Mouse (Mus musculus): Measurements from ENCODE around the gene Olfr1395. TPM values are rescaled to one million over a fixed set of nuclear protein-coding genes. Genes with fewer than 3 reads are reported as not detected.
A peak's percentile ranks its signal among the peaks of the same experiment; 100 is the strongest.

The Olfr1395 gene
- polyA plus RNA-seq, 2 experiments, result not detected

- DNase-seq (ENCODE audit: low read depth in 3 of 3, low spot score in 3 of 3) (no peak), ATAC-seq (ENCODE audit: insufficient read depth) (no peak)
- H3K4me2 ChIP-seq (ENCODE audit: low read depth), result no peak overlapping the region
- no peaks in the 10 kb centered on the region for H3K36me3 ChIP-seq (replicated peaks; ENCODE audit: control insufficient read depth, insufficient read depth, low read depth)
- H3K9ac ChIP-seq (replicated peaks), result no peak overlapping the region
- no peak for TF ChIP-seq EP300 (IDR thresholded peaks at IDR 0.05; ENCODE audit: low read depth)
- TF ChIP-seq CTCF (IDR thresholded peaks at IDR 0.05; ENCODE audit: low read depth), result no peak
- H3K9me3 ChIP-seq (ENCODE audit: control insufficient read depth, low read length), result no peaks in the 10 kb centered on the region
- no peaks in the 10 kb centered on the region for H3K27me3 ChIP-seq (ENCODE audit: control insufficient read depth, insufficient read depth, low read length)
- 47% methylated on average over 5 of the region's 5 CpGs for WGBS (ENCODE audit: insufficient replicate concordance)
- no peak overlapping the region for H3K27ac ChIP-seq
- H3K4me1 ChIP-seq (replicated peaks; ENCODE audit: control insufficient read depth in 2 of 2, insufficient read depth in 2 of 2, low read length in 1 of 2), result peaks cover 0 to 16% of the 10 kb centered on the region in 2 experiments; a peak in 2 of 4 replicates
- H3K4me3 ChIP-seq (ENCODE audit: insufficient read depth in 1 of 2, low read depth in 2 of 2, low read length in 2 of 2), result no peak overlapping the region
Measured at GRCm38 (mm10) chr11:49101500-49101899, 40.6 kb upstream of the Olfr1395 start.

- 14% methylated on average over 8 of the region's 8 CpGs for WGBS (ENCODE audit: insufficient replicate concordance)
- DNase-seq (ENCODE audit: low read depth in 3 of 3, low spot score in 3 of 3), result peak; percentile 69 to 77 (median 70)
- peak; percentile 55; the same call in 1 of the 2 replicates for ATAC-seq (ENCODE audit: insufficient read depth)
- no peak overlapping the region for H3K4me3 ChIP-seq (ENCODE audit: insufficient read depth in 1 of 2, low read depth in 2 of 2, low read length in 2 of 2)
- no peaks in the 10 kb centered on the region for H3K27me3 ChIP-seq (ENCODE audit: control insufficient read depth, insufficient read depth, low read length)
- peak; percentile 92 for TF ChIP-seq CTCF (IDR thresholded peaks at IDR 0.05; ENCODE audit: low read depth)
- TF ChIP-seq EP300 (IDR thresholded peaks at IDR 0.05; ENCODE audit: low read depth), result no peak
- H3K9me3 ChIP-seq (ENCODE audit: control insufficient read depth, low read length), result no peaks in the 10 kb centered on the region
- peaks cover 0 to 16% of the 10 kb centered on the region in 2 experiments; a peak in 2 of 4 replicates for H3K4me1 ChIP-seq (replicated peaks; ENCODE audit: control insufficient read depth in 2 of 2, insufficient read depth in 2 of 2, low read length in 1 of 2)
- H3K27ac ChIP-seq, result no peak overlapping the region
- H3K36me3 ChIP-seq (replicated peaks; ENCODE audit: control insufficient read depth, insufficient read depth, low read depth), result no peaks in the 10 kb centered on the region
- H3K9ac ChIP-seq (replicated peaks), result no peak overlapping the region
- no peak overlapping the region for H3K4me2 ChIP-seq (ENCODE audit: low read depth)
Measured at GRCm38 (mm10) chr11:49103047-49103693, 38.9 kb upstream of the Olfr1395 start.

- H3K27ac ChIP-seq, result no peak overlapping the region
- H3K4me3 ChIP-seq (ENCODE audit: insufficient read depth in 1 of 2, low read depth in 2 of 2, low read length in 2 of 2), result no peak overlapping the region
- no peaks in the 10 kb centered on the region for H3K27me3 ChIP-seq (ENCODE audit: control insufficient read depth, insufficient read depth, low read length)
- no peaks in the 10 kb centered on the region for H3K9me3 ChIP-seq (ENCODE audit: control insufficient read depth, low read length)
- 70% methylated on average over 1 of the region's 1 CpGs for WGBS (ENCODE audit: insufficient replicate concordance)
- H3K9ac ChIP-seq (replicated peaks), result no peak overlapping the region
- peaks cover 0 to 9% of the 10 kb centered on the region in 2 experiments; a peak in 1 of 4 replicates for H3K4me1 ChIP-seq (replicated peaks; ENCODE audit: control insufficient read depth in 2 of 2, insufficient read depth in 2 of 2, low read length in 1 of 2)
- DNase-seq (ENCODE audit: low read depth in 3 of 3, low spot score in 3 of 3), result no peak
- H3K4me2 ChIP-seq (ENCODE audit: low read depth), result no peak overlapping the region
- TF ChIP-seq CTCF (IDR thresholded peaks at IDR 0.05; ENCODE audit: low read depth) (no peak), EP300 (IDR thresholded peaks at IDR 0.05; ENCODE audit: low read depth) (no peak)
- no peaks in the 10 kb centered on the region for H3K36me3 ChIP-seq (replicated peaks; ENCODE audit: control insufficient read depth, insufficient read depth, low read depth)
- no peak for ATAC-seq (ENCODE audit: insufficient read depth)
Measured at GRCm38 (mm10) chr11:49105752-49106151, 36.3 kb upstream of the Olfr1395 start.

GRCm38 (mm10) chr11:49107650-49108537 is 34.2 kb upstream of the Olfr1395 start:
- DNase-seq (ENCODE audit: low read depth in 3 of 3, low spot score in 3 of 3) (no peak), ATAC-seq (ENCODE audit: insufficient read depth) (no peak)
- H3K27me3 ChIP-seq (ENCODE audit: control insufficient read depth, insufficient read depth, low read length), result no peaks in the 10 kb centered on the region
- H3K9me3 ChIP-seq (ENCODE audit: control insufficient read depth, low read length), result no peaks in the 10 kb centered on the region
- no peak for TF ChIP-seq EP300 (IDR thresholded peaks at IDR 0.05; ENCODE audit: low read depth)
- TF ChIP-seq CTCF (IDR thresholded peaks at IDR 0.05; ENCODE audit: low read depth), result no peak
- no peak overlapping the region for H3K27ac ChIP-seq
- WGBS (ENCODE audit: insufficient replicate concordance), result 65% methylated on average over 10 of the region's 10 CpGs
- no peak overlapping the region for H3K4me3 ChIP-seq (ENCODE audit: insufficient read depth in 1 of 2, low read depth in 2 of 2, low read length in 2 of 2)
- H3K4me1 ChIP-seq (replicated peaks; ENCODE audit: control insufficient read depth in 2 of 2, insufficient read depth in 2 of 2, low read length in 1 of 2), result peaks cover 0 to 2% of the 10 kb centered on the region in 2 experiments; a peak in 1 of 4 replicates
- H3K9ac ChIP-seq (replicated peaks), result no peak overlapping the region
- H3K4me2 ChIP-seq (ENCODE audit: low read depth), result no peak overlapping the region
- no peaks in the 10 kb centered on the region for H3K36me3 ChIP-seq (replicated peaks; ENCODE audit: control insufficient read depth, insufficient read depth, low read depth)

GRCm38 (mm10) chr11:49108833-49109232 is 33.2 kb upstream of the Olfr1395 start:
- Histone ChIP-seq H3K27ac (no peak overlapping the region), H3K9ac (replicated peaks) (no peak overlapping the region), H3K36me3 (replicated peaks; ENCODE audit: control insufficient read depth, insufficient read depth, low read depth) (no peaks in the 10 kb centered on the region), H3K4me3 (ENCODE audit: insufficient read depth in 1 of 2, low read depth in 2 of 2, low read length in 2 of 2) (no peak overlapping the region), H3K4me1 (replicated peaks; ENCODE audit: control insufficient read depth in 2 of 2, insufficient read depth in 2 of 2, low read length in 1 of 2) (0 out of 4 replicates have a peak, but pooled peaks cover 0 to 2% of the 10 kb centered on the region in 2 experiments), H3K4me2 (ENCODE audit: low read depth) (no peak overlapping the region), H3K27me3 (ENCODE audit: control insufficient read depth, insufficient read depth, low read length) (no peaks in the 10 kb centered on the region), H3K9me3 (ENCODE audit: control insufficient read depth, low read length) (no peaks in the 10 kb centered on the region)
- TF ChIP-seq CTCF (IDR thresholded peaks at IDR 0.05; ENCODE audit: low read depth) (peak; percentile 76), EP300 (IDR thresholded peaks at IDR 0.05; ENCODE audit: low read depth) (no peak)
- no peak for ATAC-seq (ENCODE audit: insufficient read depth)
- DNase-seq (ENCODE audit: low read depth in 3 of 3, low spot score in 3 of 3), result no peak
- 32% methylated on average over 1 of the region's 1 CpGs for WGBS (ENCODE audit: insufficient replicate concordance)

Measured in liver, embryonic 14.5 days (tissue).